Mouse (Mus musculus): ENCODE data around the gene Rnf207. TPM values are rescaled to one million over a fixed set of nuclear protein-coding genes. Genes with fewer than 3 reads are reported as not detected.

Rnf207 gene
- total and polyA plus RNA-seq, 3 experiments, result 0.51 TPM; not detected in 2

DNA sequence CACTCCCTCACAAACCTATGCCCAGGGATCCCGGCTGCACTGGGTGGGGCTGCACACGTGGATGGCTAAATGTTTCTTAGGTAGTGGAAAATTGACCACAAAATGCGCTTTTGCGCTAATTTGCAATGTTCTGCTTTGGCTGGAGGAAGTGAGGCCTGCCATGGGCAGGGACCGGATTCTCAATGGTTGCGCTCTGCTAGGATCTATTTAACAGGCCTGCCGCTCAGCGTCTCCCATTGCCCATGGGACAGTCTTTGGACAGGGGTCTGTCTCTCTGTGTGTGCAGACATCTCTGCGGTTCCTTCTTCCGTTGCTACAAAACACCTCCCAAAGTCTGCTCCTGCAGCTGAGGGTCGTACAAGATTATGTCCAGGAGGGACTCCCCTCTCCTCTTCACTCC is 27.8 kb downstream of the Rnf207 start:
- no peak for DNase-seq (ENCODE audit: extremely low read depth)
- Histone ChIP-seq H3K4me1 (ENCODE audit: control insufficient read depth in 1 of 2, insufficient read depth in 2 of 2) (peaks cover 10 to 42% of the 10 kb centered on the region in 2 experiments), H3K27ac (ENCODE audit: insufficient read depth, low read depth) (no peak overlapping the region), H3K9ac (ENCODE audit: insufficient read depth, low read depth) (no peak overlapping the region), H3K79me2 (replicated peaks; ENCODE audit: control insufficient read depth, extremely low read depth, insufficient read depth, poor library complexity, severe bottlenecking) (no peaks in the 10 kb centered on the region), H3K36me3 (replicated peaks in 1 of 2; ENCODE audit: control insufficient read depth in 1 of 2, insufficient read depth in 1 of 2, low read length in 1 of 2) (no peaks in the 10 kb centered on the region), H3K4me3 (replicated peaks in 1 of 3; ENCODE audit: low read depth in 2 of 3, low read length in 2 of 3, poor library complexity in 1 of 3) (no peak overlapping the region), H3K27me3 (replicated peaks) (peaks cover 65% of the 10 kb centered on the region), H3K4me2 (ENCODE audit: insufficient read depth, low read depth, poor library complexity, severe bottlenecking) (peak overlapping the region; percentile 68; the same call in 1 of the 2 replicates), H3K9me3 (replicated peaks; ENCODE audit: low read length) (no peaks in the 10 kb centered on the region)
- dilution Hi-C loops (cut with MboI; ENCODE audit: extremely low pct_ligation_motif_present, extremely low pct_unique_long_range_greater_than_20kb, low sequenced_read_pairs), result no loop called here
- no peak for TF ChIP-seq TCF12 (IDR thresholded peaks at IDR 0.05; ENCODE audit: low read depth, low read length)
- 0 out of 2 replicates have a peak, but pooled peaks have one; percentile 35 for TF ChIP-seq MYC (IDR thresholded peaks at IDR 0.05; ENCODE audit: low read depth, low read length)
- 0 out of 2 replicates have a peak, but pooled peaks have one; percentile 11 for TF ChIP-seq MAX (IDR thresholded peaks at IDR 0.05; ENCODE audit: low read length)
- 0 out of 2 replicates have a peak, but pooled peaks have one; percentile 25 for TF ChIP-seq MXI1 (IDR thresholded peaks at IDR 0.05; ENCODE audit: low read depth, low read length)
- in situ Hi-C loops (cut with MboI; ENCODE audit: low pct_ligation_motif_present, low pct_unique_long_range_greater_than_20kb, low sequenced_read_pairs), result loop anchor here (5.0 to 25.0 kb wide), 3 partner anchors 79 to 1821 kb away; no protein-coding TSS in a partner anchor

DNA sequence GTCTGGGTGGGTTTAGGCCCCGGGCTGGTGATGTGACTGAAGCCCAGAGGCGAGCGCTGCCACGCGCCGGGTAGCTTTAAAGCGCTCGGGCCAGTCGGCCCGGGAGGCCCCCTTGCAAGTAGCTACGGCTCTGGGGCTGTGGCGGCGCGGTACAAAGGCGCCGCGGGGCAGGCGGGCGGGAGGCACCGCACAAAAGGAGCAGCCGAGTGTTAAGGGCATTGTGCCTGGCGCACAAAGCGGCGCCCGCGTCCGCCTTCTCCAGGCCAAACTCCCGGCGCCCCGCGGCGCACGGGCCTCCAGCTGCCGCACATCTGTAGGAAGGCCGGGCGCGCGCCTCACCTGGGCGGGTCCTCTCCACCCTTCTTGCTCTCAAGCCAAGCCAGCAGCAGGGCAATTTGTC is 28.4 kb downstream of the Rnf207 start:
- no peaks in the 10 kb centered on the region for H3K9me3 ChIP-seq (replicated peaks; ENCODE audit: low read length)
- peak overlapping the region; percentile 68 for H3K4me2 ChIP-seq (ENCODE audit: insufficient read depth, low read depth, poor library complexity, severe bottlenecking)
- peak overlapping the region in 1 of 3 experiments; percentile 9 for H3K4me3 ChIP-seq (replicated peaks in 1 of 3; ENCODE audit: low read depth in 2 of 3, low read length in 2 of 3, poor library complexity in 1 of 3)
- peaks cover 10 to 36% of the 10 kb centered on the region in 2 experiments for H3K4me1 ChIP-seq (ENCODE audit: control insufficient read depth in 1 of 2, insufficient read depth in 2 of 2)
- peaks cover 65% of the 10 kb centered on the region for H3K27me3 ChIP-seq (replicated peaks)
- no peak overlapping the region for H3K27ac ChIP-seq (ENCODE audit: insufficient read depth, low read depth)
- no peak for TF ChIP-seq POLR2A (IDR thresholded peaks at IDR 0.05; ENCODE audit: low read depth, low read length)
- peak; percentile 10; the same call in 1 of the 2 replicates for TF ChIP-seq TCF12 (IDR thresholded peaks at IDR 0.05; ENCODE audit: low read depth, low read length)
- 0 out of 2 replicates have a peak, but pooled peaks have one; percentile 16 for TF ChIP-seq UBTF (IDR thresholded peaks at IDR 0.05; ENCODE audit: low read depth, low read length)
- TF ChIP-seq CHD2 (IDR thresholded peaks at IDR 0.05; ENCODE audit: low read length), result no peak
- TF ChIP-seq ZNF384 (IDR thresholded peaks at IDR 0.05; ENCODE audit: low read depth, low read length), result no peak
- no peak for TF ChIP-seq ETS1 (conservative IDR thresholded peaks at IDR 0.05; ENCODE audit: low read depth, low read length)
- TF ChIP-seq NELFE (IDR thresholded peaks at IDR 0.05; ENCODE audit: low read depth, low read length), result no peak
- in situ Hi-C loops (cut with MboI; ENCODE audit: low pct_ligation_motif_present, low pct_unique_long_range_greater_than_20kb, low sequenced_read_pairs), result loop anchor here (5.0 to 25.0 kb wide), 3 partner anchors 78 to 1822 kb away; no protein-coding TSS in a partner anchor
- dilution Hi-C loops (cut with MboI; ENCODE audit: extremely low pct_ligation_motif_present, extremely low pct_unique_long_range_greater_than_20kb, low sequenced_read_pairs), result no loop called here
- H3K9ac ChIP-seq (ENCODE audit: insufficient read depth, low read depth), result no peak overlapping the region
- no peaks in the 10 kb centered on the region for H3K79me2 ChIP-seq (replicated peaks; ENCODE audit: control insufficient read depth, extremely low read depth, insufficient read depth, poor library complexity, severe bottlenecking)
- no peaks in the 10 kb centered on the region for H3K36me3 ChIP-seq (replicated peaks in 1 of 2; ENCODE audit: control insufficient read depth in 1 of 2, insufficient read depth in 1 of 2, low read length in 1 of 2)
- no peak for DNase-seq (ENCODE audit: extremely low read depth)

DNA sequence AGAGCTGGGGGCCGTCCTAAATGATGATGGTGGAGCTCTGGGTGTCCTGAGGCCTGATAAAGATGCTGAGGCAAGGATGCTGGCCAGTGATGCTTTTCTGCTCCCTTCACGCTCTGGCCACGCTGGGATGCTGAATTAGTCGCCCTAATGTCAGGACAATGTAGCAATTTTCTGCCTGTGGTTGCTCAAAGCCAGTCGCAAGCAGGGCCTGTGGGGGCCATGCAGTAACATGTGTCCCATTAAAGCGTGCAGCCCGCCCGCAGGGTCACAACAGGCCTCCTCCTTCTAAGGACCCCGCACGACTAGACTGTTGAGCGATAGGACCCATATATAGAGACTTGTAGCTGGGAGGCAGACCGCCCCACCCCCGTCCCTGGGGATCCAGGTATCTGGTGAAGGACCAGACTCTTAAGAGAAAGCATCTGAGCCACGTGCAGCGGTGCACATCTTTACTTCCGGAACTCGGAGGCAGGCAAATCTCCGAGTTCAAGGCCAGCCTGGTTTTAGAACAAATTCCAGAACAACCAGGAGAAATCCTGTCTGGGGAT is 30.3 kb downstream of the Rnf207 start:
- Histone ChIP-seq H3K4me1 (ENCODE audit: control insufficient read depth in 1 of 2, insufficient read depth in 2 of 2) (peaks cover 10 to 37% of the 10 kb centered on the region in 2 experiments), H3K4me2 (ENCODE audit: insufficient read depth, low read depth, poor library complexity, severe bottlenecking) (no peak overlapping the region), H3K4me3 (replicated peaks in 1 of 3; ENCODE audit: low read depth in 2 of 3, low read length in 2 of 3, poor library complexity in 1 of 3) (no peak overlapping the region), H3K27me3 (replicated peaks) (peaks cover 70% of the 10 kb centered on the region), H3K36me3 (replicated peaks in 1 of 2; ENCODE audit: control insufficient read depth in 1 of 2, insufficient read depth in 1 of 2, low read length in 1 of 2) (no peaks in the 10 kb centered on the region), H3K79me2 (replicated peaks; ENCODE audit: control insufficient read depth, extremely low read depth, insufficient read depth, poor library complexity, severe bottlenecking) (no peaks in the 10 kb centered on the region), H3K9me3 (replicated peaks; ENCODE audit: low read length) (peaks cover under 1% of the 10 kb centered on the region), H3K9ac (ENCODE audit: insufficient read depth, low read depth) (no peak overlapping the region), H3K27ac (ENCODE audit: insufficient read depth, low read depth) (no peak overlapping the region)
- in situ Hi-C loops (cut with MboI; ENCODE audit: low pct_ligation_motif_present, low pct_unique_long_range_greater_than_20kb, low sequenced_read_pairs) (loop anchor here (25.0 kb wide), 1 partner anchor 1824 kb away; no protein-coding TSS in a partner anchor), dilution Hi-C loops (cut with MboI; ENCODE audit: extremely low pct_ligation_motif_present, extremely low pct_unique_long_range_greater_than_20kb, low sequenced_read_pairs) (no loop called here)
- TF ChIP-seq POLR2A (IDR thresholded peaks at IDR 0.05; ENCODE audit: low read depth, low read length) (no peak), JUN (IDR thresholded peaks at IDR 0.05; ENCODE audit: insufficient read depth, low read depth, low read length) (no peak), POLR2AphosphoS2 (IDR thresholded peaks at IDR 0.05; ENCODE audit: low read depth, low read length) (no peak), KAT2A (IDR thresholded peaks at IDR 0.05; ENCODE audit: insufficient replicate concordance, low read length) (no peak), MYC (IDR thresholded peaks at IDR 0.05; ENCODE audit: low read depth, low read length) (no peak), CHD2 (IDR thresholded peaks at IDR 0.05; ENCODE audit: low read length) (no peak), ZC3H11A (IDR thresholded peaks at IDR 0.05; ENCODE audit: low read depth, low read length) (no peak), MAZ (IDR thresholded peaks at IDR 0.05; ENCODE audit: low read depth, low read length) (no peak), BHLHE40 (IDR thresholded peaks at IDR 0.05; ENCODE audit: low read depth, low read length) (no peak)
- DNase-seq (ENCODE audit: extremely low read depth), result no peak
